Mouse (Mus musculus) CH12.LX (cell line): ENCODE results near the gene Srarp. TPM values are rescaled to one million over a fixed set of nuclear protein-coding genes. Genes with fewer than 3 reads are reported as not detected.

Experiments used
- DNase-seq: peaks from one replicate; pipeline ENCODE4 v3.0.0-alpha.2; 2013; ENCODE audit errors: extremely low read depth
- H3K27ac ChIP-seq: 2 replicates; pipeline ENCODE4 v1.5.1; 2012; ENCODE audit warnings: low read depth, mild to moderate bottlenecking, control low read depth, moderate library complexity; ENCODE audit not compliant: insufficient read depth
- H3K27me3 ChIP-seq: replicated peaks from 2 replicates; pipeline ENCODE3; 2012; ENCODE audit warnings: inconsistent platforms
- H3K36me3 ChIP-seq, 2 experiments: replicated peaks in 1 of 2; 2 replicates each; pipeline versions ENCODE3 to v1.6.1; 2012; ENCODE audit warnings: inconsistent platforms in 1 of 2, low read length in 1 of 2, mild to moderate bottlenecking in 1 of 2, mixed read lengths in 1 of 2, moderate library complexity in 1 of 2; ENCODE audit not compliant: control insufficient read depth in 1 of 2, insufficient read depth in 1 of 2
- H3K4me1 ChIP-seq, 2 experiments: 2 replicates each; pipeline ENCODE4 v1.6.1; 2012; ENCODE audit warnings: inconsistent platforms in 1 of 2, moderate library complexity in 1 of 2; ENCODE audit not compliant: insufficient read depth in 2 of 2, control insufficient read depth in 1 of 2
- H3K4me2 ChIP-seq: 2 replicates; pipeline ENCODE4 v1.6.1; 2012; ENCODE audit warnings: low read depth, mild to moderate bottlenecking, control low read depth; ENCODE audit not compliant: poor library complexity, insufficient read depth, severe bottlenecking
- H3K4me3 ChIP-seq, 3 experiments: fragments of 150-350 bp in 1 of 3; sonication (generic) in 1 of 3; replicated peaks in 1 of 3; 2 replicates each; pipeline versions ENCODE3 to v1.5.1; 2011 to 2012; ENCODE audit warnings: low read depth in 2 of 3, low read length in 2 of 3, mild to moderate bottlenecking in 2 of 3, moderate library complexity in 2 of 3, control low read depth in 1 of 3, improper control_type of control experiment in 1 of 3, inconsistent platforms in 1 of 3, mixed read lengths in 1 of 3; ENCODE audit not compliant: poor library complexity in 1 of 3
- H3K79me2 ChIP-seq: replicated peaks from 2 replicates; pipeline ENCODE4 v1.6.1; 2012; ENCODE audit warnings: mild to moderate bottlenecking, moderate library complexity; ENCODE audit not compliant: control insufficient read depth, poor library complexity, insufficient read depth, severe bottlenecking; ENCODE audit errors: extremely low read depth
- H3K9ac ChIP-seq: 2 replicates; pipeline ENCODE4 v1.6.1; 2012; ENCODE audit warnings: low read depth, mild to moderate bottlenecking, control low read depth, moderate library complexity; ENCODE audit not compliant: insufficient read depth
- H3K9me3 ChIP-seq: replicated peaks from 2 replicates; pipeline ENCODE3; 2012; ENCODE audit warnings: low read length, inconsistent platforms, mixed read lengths
- ELF1 ChIP-seq: IDR thresholded peaks from 2 replicates; pipeline ENCODE4 v1.6.1; 2014; ENCODE audit warnings: low read depth, mild to moderate bottlenecking, inconsistent platforms, low read length, improper control_type of control experiment
- EP300 ChIP-seq: IDR thresholded peaks from 2 replicates; pipeline ENCODE4 v1.6.1; 2011; ENCODE audit warnings: low read length, improper control_type of control experiment
- ETS1 ChIP-seq: conservative IDR thresholded peaks from 2 replicates; pipeline ENCODE4 v1.6.1; 2012; ENCODE audit warnings: low read depth, mild to moderate bottlenecking, inconsistent platforms, low read length, improper control_type of control experiment, moderate library complexity
- GABPA ChIP-seq: IDR thresholded peaks from 2 replicates; pipeline ENCODE4 v1.6.1; 2012; ENCODE audit warnings: low read depth, low read length, improper control_type of control experiment, inconsistent platforms; ENCODE audit not compliant: insufficient replicate concordance
- IRF4 ChIP-seq: IDR thresholded peaks from 2 replicates; pipeline ENCODE4 v1.6.1; 2014; ENCODE audit warnings: low read depth, mild to moderate bottlenecking, inconsistent platforms, low read length, improper control_type of control experiment
- JUN ChIP-seq: IDR thresholded peaks from 2 replicates; pipeline ENCODE4 v1.6.1; 2011; ENCODE audit warnings: low read depth, mild to moderate bottlenecking, low read length, improper control_type of control experiment, moderate library complexity; ENCODE audit not compliant: insufficient read depth
- KAT2A ChIP-seq: IDR thresholded peaks from 2 replicates; pipeline ENCODE4 v1.6.1; 2012; ENCODE audit warnings: low read length, improper control_type of control experiment, inconsistent platforms; ENCODE audit not compliant: insufficient replicate concordance
- MAZ ChIP-seq: IDR thresholded peaks from 2 replicates; pipeline ENCODE4 v1.6.1; 2012; ENCODE audit warnings: low read depth, mild to moderate bottlenecking, inconsistent platforms, low read length, improper control_type of control experiment, moderate library complexity
- MXI1 ChIP-seq: IDR thresholded peaks from 2 replicates; pipeline ENCODE4 v1.6.1; 2011; ENCODE audit warnings: mild to moderate bottlenecking, low read depth, low read length, improper control_type of control experiment
- NELFE ChIP-seq: IDR thresholded peaks from 2 replicates; pipeline ENCODE4 v1.6.1; 2011; ENCODE audit warnings: low read depth, low read length, improper control_type of control experiment
- NRF1 ChIP-seq: IDR thresholded peaks from 2 replicates; pipeline ENCODE4 v1.6.1; 2014; ENCODE audit warnings: low read depth, mild to moderate bottlenecking, inconsistent platforms, low read length, improper control_type of control experiment, moderate library complexity
- PAX5 ChIP-seq: IDR thresholded peaks from 2 replicates; pipeline ENCODE4 v1.6.1; 2012; ENCODE audit warnings: low read length, inconsistent platforms, mixed read lengths
- RAD21 ChIP-seq: IDR thresholded peaks from 2 replicates; pipeline ENCODE4 v1.6.1; 2011; ENCODE audit warnings: low read depth, mild to moderate bottlenecking, low read length, improper control_type of control experiment, moderate library complexity
- SIN3A ChIP-seq: IDR thresholded peaks from 2 replicates; pipeline ENCODE4 v1.6.1; 2012; ENCODE audit warnings: low read length, improper control_type of control experiment, inconsistent platforms
- SMC3 ChIP-seq: IDR thresholded peaks from 2 replicates; pipeline ENCODE4 v1.6.1; 2011; ENCODE audit warnings: low read depth, low read length, improper control_type of control experiment
- TBP ChIP-seq: conservative IDR thresholded peaks from 2 replicates; pipeline ENCODE4 v1.6.1; 2011; ENCODE audit warnings: low read depth, low read length, improper control_type of control experiment
- USF1 ChIP-seq: IDR thresholded peaks from 2 replicates; pipeline ENCODE4 v1.6.1; 2014; ENCODE audit warnings: low read depth, mild to moderate bottlenecking, inconsistent platforms, low read length, improper control_type of control experiment
- ZC3H11A ChIP-seq: IDR thresholded peaks from 2 replicates; pipeline ENCODE4 v1.6.1; 2012; ENCODE audit warnings: low read depth, mild to moderate bottlenecking, inconsistent platforms, low read length, improper control_type of control experiment
- ZKSCAN1 ChIP-seq: IDR thresholded peaks from 2 replicates; pipeline ENCODE4 v1.6.1; 2012; ENCODE audit warnings: low read depth, inconsistent platforms, low read length, improper control_type of control experiment, borderline replicate concordance
- dilution Hi-C: fragments of 300-500 bp; cut with MboI; formaldehyde crosslinking; loops from 2 replicates; pipeline ENCODE4 v1.14.3; 2020; ENCODE audit warnings: low sequenced_read_pairs; ENCODE audit not compliant: extremely low pct_unique_long_range_greater_than_20kb, extremely low pct_ligation_motif_present
- in situ Hi-C: fragments of 300-500 bp; cut with MboI; formaldehyde crosslinking; loops from 3 replicates; pipeline ENCODE4 v1.14.3; 2019; ENCODE audit warnings: low sequenced_read_pairs, low pct_ligation_motif_present, low pct_unique_long_range_greater_than_20kb, mixed read lengths
- polyA plus RNA-seq: library from polyadenylated mRNA; unstranded; fragments of >175 nt; gene quantifications from 2 replicates; pipeline ENCODE4 v1.2.1, GENCODE M21; 2012; ENCODE audit warnings: low read depth; ENCODE audit not compliant: insufficient read length
- total RNA-seq, 2 experiments: library from RNA; depleted of rRNA; stranded (reverse); fragments of 300-350 nt in 1 of 2; fragments of >200 nt in 1 of 2; gene quantifications; 2 replicates each; pipeline ENCODE4 v1.2.3; 2012 to 2014

The Srarp gene
- total and polyA plus RNA-seq, 3 experiments = not detected

DNA sequence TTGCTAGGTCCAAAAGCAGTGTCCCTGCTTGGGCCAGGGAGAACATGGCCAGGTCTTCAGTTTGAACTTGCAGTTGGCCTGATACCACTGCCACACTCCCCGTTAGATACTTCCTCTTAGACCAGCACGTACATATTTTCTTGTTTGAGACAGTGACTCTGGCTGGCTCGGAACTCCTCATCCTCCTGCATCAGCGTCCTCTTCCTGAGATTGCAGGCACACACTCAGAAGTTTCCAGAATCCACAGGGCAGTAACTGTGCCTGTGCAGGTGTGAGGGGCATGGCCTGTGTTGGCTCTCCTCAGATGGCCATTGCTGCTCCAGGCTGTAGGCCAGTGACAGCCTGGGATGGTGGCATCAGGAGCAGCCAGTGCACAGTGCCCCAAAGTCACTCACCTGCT is 24.6 kb upstream of the Srarp start:
- in situ Hi-C loops (no loop called here), dilution Hi-C loops (no loop called here)
- no peak overlapping the region for H3K27ac ChIP-seq
- no peaks in the 10 kb centered on the region for H3K27me3 ChIP-seq
- no peak overlapping the region for H3K9ac ChIP-seq
- TF ChIP-seq ETS1 (no peak), ELF1 (no peak), KAT2A (no peak), PAX5 (no peak)
- peaks cover 54 to 92% of the 10 kb centered on the region in 2 experiments for H3K36me3 ChIP-seq
- H3K9me3 ChIP-seq = no peaks in the 10 kb centered on the region
- H3K4me1 ChIP-seq = peaks cover 2 to 8% of the 10 kb centered on the region in 2 experiments; a peak in 1 of 4 replicates
- H3K79me2 ChIP-seq = peaks cover 2% of the 10 kb centered on the region; the same call in 1 of the 2 replicates
- no peak overlapping the region for H3K4me3 ChIP-seq
- no peak overlapping the region for H3K4me2 ChIP-seq
- DNase-seq = no peak

- dilution Hi-C loops (no loop called here), in situ Hi-C loops (no loop called here)
- H3K4me2 ChIP-seq = no peak overlapping the region
- no peaks in the 10 kb centered on the region for H3K27me3 ChIP-seq
- H3K4me1 ChIP-seq = peaks cover 2 to 15% of the 10 kb centered on the region in 2 experiments; a peak in 2 of 4 replicates
- H3K36me3 ChIP-seq = peaks cover 47 to 90% of the 10 kb centered on the region in 2 experiments
- H3K79me2 ChIP-seq = peaks cover 3% of the 10 kb centered on the region; the same call in 1 of the 2 replicates
- no peak overlapping the region for H3K9ac ChIP-seq
- TF ChIP-seq GABPA (no peak), JUN (no peak), USF1 (no peak), ELF1 (no peak), ZC3H11A (no peak), ZKSCAN1 (no peak), MXI1 (no peak), EP300 (no peak), NELFE (no peak), SIN3A (no peak), ETS1 (no peak), IRF4 (no peak), RAD21 (no peak), NRF1 (no peak), MAZ (no peak), TBP (no peak), SMC3 (no peak)
- DNase-seq = no peak
- H3K4me3 ChIP-seq = no peak overlapping the region
- no peak overlapping the region for H3K27ac ChIP-seq
- no peaks in the 10 kb centered on the region for H3K9me3 ChIP-seq
Observed at GRCm38 (mm10) chr4:141459766-141460165, 23.9 kb upstream of the Srarp start.
